Mouse (Mus musculus): ENCODE results near the gene R3hdml. TPM values are rescaled to one million over a fixed set of nuclear protein-coding genes. Genes with fewer than 3 reads are reported as not detected.
A peak's percentile ranks its signal among the peaks of the same experiment; 100 is the strongest.
"Not testable (repeated sequence)": the region's sequence is repeated elsewhere in the genome, so short reads cannot be mapped to it uniquely, and the experiment has no call there.

Gene R3hdml
- polyA plus RNA-seq, 1 experiment from 2014 or later = 0.20 TPM

GRCm38 (mm10) chr2:163459380-163459779 is 32.7 kb upstream of the R3hdml start:
- no peak for ATAC-seq
- no peak overlapping the region for H3K4me3 ChIP-seq (ENCODE audit: low read length)
- H3K27me3 ChIP-seq (replicated peaks; ENCODE audit: control insufficient read depth, insufficient read depth, low read length) = peaks cover 2% of the 10 kb centered on the region; the same call in 1 of the 2 replicates
- H3K4me1 ChIP-seq (ENCODE audit: control insufficient read depth, insufficient read depth, low read length) = no peaks in the 10 kb centered on the region
- 42% methylated on average over 10 of the region's 10 CpGs for WGBS
- no peaks in the 10 kb centered on the region for H3K9me3 ChIP-seq (ENCODE audit: control insufficient read depth, low read length)
- no peaks in the 10 kb centered on the region for H3K36me3 ChIP-seq (ENCODE audit: control insufficient read depth, insufficient read depth, low read length)
- H3K27ac ChIP-seq (ENCODE audit: low read length) = no peak overlapping the region
- H3K9ac ChIP-seq (ENCODE audit: low read depth, low read length) = no peak overlapping the region
- H3K4me2 ChIP-seq (ENCODE audit: low read depth, low read length) = no peak overlapping the region

- no peak overlapping the region for H3K9ac ChIP-seq (ENCODE audit: low read depth, low read length)
- WGBS = 88% methylated on average over 8 of the region's 8 CpGs
- no peaks in the 10 kb centered on the region for H3K9me3 ChIP-seq (ENCODE audit: control insufficient read depth, low read length)
- no peak overlapping the region for H3K4me3 ChIP-seq (ENCODE audit: low read length)
- H3K27ac ChIP-seq (ENCODE audit: low read length) = no peak overlapping the region
- H3K4me2 ChIP-seq (ENCODE audit: low read depth, low read length) = no peak overlapping the region
- no peaks in the 10 kb centered on the region for H3K4me1 ChIP-seq (ENCODE audit: control insufficient read depth, insufficient read depth, low read length)
- H3K27me3 ChIP-seq (replicated peaks; ENCODE audit: control insufficient read depth, insufficient read depth, low read length) = peaks cover 2% of the 10 kb centered on the region; the same call in 1 of the 2 replicates
- no peaks in the 10 kb centered on the region for H3K36me3 ChIP-seq (ENCODE audit: control insufficient read depth, insufficient read depth, low read length)
- ATAC-seq = no peak
These were observed 31.5 kb upstream of the R3hdml start for GRCm38 (mm10) chr2:163460622-163461021.

GRCm38 (mm10) chr2:163461307-163461706 is 30.8 kb upstream of the R3hdml start:
- not testable (repeated sequence) for H3K4me3 ChIP-seq (ENCODE audit: low read length); H3K27me3 ChIP-seq (replicated peaks; ENCODE audit: control insufficient read depth, insufficient read depth, low read length); H3K27ac ChIP-seq (ENCODE audit: low read length); H3K4me1 ChIP-seq (ENCODE audit: control insufficient read depth, insufficient read depth, low read length); H3K9ac ChIP-seq (ENCODE audit: low read depth, low read length); H3K4me2 ChIP-seq (ENCODE audit: low read depth, low read length); ATAC-seq; H3K9me3 ChIP-seq (ENCODE audit: control insufficient read depth, low read length); H3K36me3 ChIP-seq (ENCODE audit: control insufficient read depth, insufficient read depth, low read length)
- WGBS = 92% methylated on average over 9 of the region's 9 CpGs

- Histone ChIP-seq H3K27me3 (replicated peaks; ENCODE audit: control insufficient read depth, insufficient read depth, low read length) (peaks cover 2% of the 10 kb centered on the region; the same call in 1 of the 2 replicates), H3K4me2 (ENCODE audit: low read depth, low read length) (no peak overlapping the region), H3K27ac (ENCODE audit: low read length) (no peak overlapping the region), H3K9ac (ENCODE audit: low read depth, low read length) (no peak overlapping the region), H3K36me3 (ENCODE audit: control insufficient read depth, insufficient read depth, low read length) (no peaks in the 10 kb centered on the region), H3K4me3 (ENCODE audit: low read length) (no peak overlapping the region), H3K4me1 (ENCODE audit: control insufficient read depth, insufficient read depth, low read length) (no peaks in the 10 kb centered on the region), H3K9me3 (ENCODE audit: control insufficient read depth, low read length) (no peaks in the 10 kb centered on the region)
- 59% methylated on average over 5 of the region's 5 CpGs for WGBS
- ATAC-seq = no peak; the same call in 1 of the 2 replicates
These were observed 29.7 kb upstream of the R3hdml start for GRCm38 (mm10) chr2:163462386-163462785.

- H3K36me3 ChIP-seq (ENCODE audit: control insufficient read depth, insufficient read depth, low read length) = no peaks in the 10 kb centered on the region
- H3K4me1 ChIP-seq (ENCODE audit: control insufficient read depth, insufficient read depth, low read length) = no peaks in the 10 kb centered on the region
- no peak overlapping the region for H3K9ac ChIP-seq (ENCODE audit: low read depth, low read length)
- ATAC-seq = no peak
- no peaks in the 10 kb centered on the region for H3K9me3 ChIP-seq (ENCODE audit: control insufficient read depth, low read length)
- no peak overlapping the region for H3K4me2 ChIP-seq (ENCODE audit: low read depth, low read length)
- peaks cover 2% of the 10 kb centered on the region; the same call in 1 of the 2 replicates for H3K27me3 ChIP-seq (replicated peaks; ENCODE audit: control insufficient read depth, insufficient read depth, low read length)
- 70% methylated on average over 11 of the region's 11 CpGs for WGBS
- no peak overlapping the region for H3K27ac ChIP-seq (ENCODE audit: low read length)
- no peak overlapping the region for H3K4me3 ChIP-seq (ENCODE audit: low read length)
These were observed 29.3 kb upstream of the R3hdml start for GRCm38 (mm10) chr2:163462801-163463200.

- H3K36me3 ChIP-seq (ENCODE audit: control insufficient read depth, insufficient read depth, low read length) = no peaks in the 10 kb centered on the region
- H3K9ac ChIP-seq (ENCODE audit: low read depth, low read length) = no peak overlapping the region
- no peak overlapping the region for H3K27ac ChIP-seq (ENCODE audit: low read length)
- H3K4me1 ChIP-seq (ENCODE audit: control insufficient read depth, insufficient read depth, low read length) = no peaks in the 10 kb centered on the region
- no peaks in the 10 kb centered on the region for H3K9me3 ChIP-seq (ENCODE audit: control insufficient read depth, low read length)
- no peak overlapping the region for H3K4me3 ChIP-seq (ENCODE audit: low read length)
- H3K4me2 ChIP-seq (ENCODE audit: low read depth, low read length) = no peak overlapping the region
- ATAC-seq = no peak
- peaks cover 2% of the 10 kb centered on the region; the same call in 1 of the 2 replicates for H3K27me3 ChIP-seq (replicated peaks; ENCODE audit: control insufficient read depth, insufficient read depth, low read length)
- WGBS = 49% methylated on average over 10 of the region's 10 CpGs
These were observed 28.8 kb upstream of the R3hdml start for GRCm38 (mm10) chr2:163463251-163463769.

- Histone ChIP-seq H3K9me3 (ENCODE audit: control insufficient read depth, low read length) (no peaks in the 10 kb centered on the region), H3K4me2 (ENCODE audit: low read depth, low read length) (no peak overlapping the region), H3K4me3 (ENCODE audit: low read length) (no peak overlapping the region), H3K9ac (ENCODE audit: low read depth, low read length) (no peak overlapping the region), H3K27me3 (replicated peaks; ENCODE audit: control insufficient read depth, insufficient read depth, low read length) (peaks cover 2% of the 10 kb centered on the region; the same call in 1 of the 2 replicates), H3K36me3 (ENCODE audit: control insufficient read depth, insufficient read depth, low read length) (peaks cover 4% of the 10 kb centered on the region; the same call in 1 of the 2 replicates), H3K4me1 (ENCODE audit: control insufficient read depth, insufficient read depth, low read length) (no peaks in the 10 kb centered on the region), H3K27ac (ENCODE audit: low read length) (no peak overlapping the region)
- ATAC-seq = no peak
- 72% methylated on average over 4 of the region's 4 CpGs for WGBS
These were observed 28.1 kb upstream of the R3hdml start for GRCm38 (mm10) chr2:163463998-163464397.

GRCm38 (mm10) chr2:163464562-163464961 is 27.6 kb upstream of the R3hdml start:
- Histone ChIP-seq H3K9me3 (ENCODE audit: control insufficient read depth, low read length) (no peaks in the 10 kb centered on the region), H3K4me3 (ENCODE audit: low read length) (no peak overlapping the region), H3K27ac (ENCODE audit: low read length) (no peak overlapping the region), H3K9ac (ENCODE audit: low read depth, low read length) (no peak overlapping the region), H3K27me3 (replicated peaks; ENCODE audit: control insufficient read depth, insufficient read depth, low read length) (no peaks in the 10 kb centered on the region), H3K4me1 (ENCODE audit: control insufficient read depth, insufficient read depth, low read length) (no peaks in the 10 kb centered on the region), H3K4me2 (ENCODE audit: low read depth, low read length) (no peak overlapping the region), H3K36me3 (ENCODE audit: control insufficient read depth, insufficient read depth, low read length) (peaks cover 6% of the 10 kb centered on the region)
- ATAC-seq = no peak
- WGBS = 67% methylated on average over 6 of the region's 6 CpGs

GRCm38 (mm10) chr2:163466771-163467170 is 25.3 kb upstream of the R3hdml start:
- no peak overlapping the region for H3K9ac ChIP-seq (ENCODE audit: low read depth, low read length)
- WGBS = 51% methylated on average over 8 of the region's 8 CpGs
- 0 out of 2 replicates have a peak, but pooled peaks have one; percentile 49 for ATAC-seq
- no peak overlapping the region for H3K4me2 ChIP-seq (ENCODE audit: low read depth, low read length)
- no peak overlapping the region for H3K27ac ChIP-seq (ENCODE audit: low read length)
- H3K9me3 ChIP-seq (ENCODE audit: control insufficient read depth, low read length) = no peaks in the 10 kb centered on the region
- H3K27me3 ChIP-seq (replicated peaks; ENCODE audit: control insufficient read depth, insufficient read depth, low read length) = no peaks in the 10 kb centered on the region
- H3K4me1 ChIP-seq (ENCODE audit: control insufficient read depth, insufficient read depth, low read length) = peaks cover 8% of the 10 kb centered on the region
- no peak overlapping the region for H3K4me3 ChIP-seq (ENCODE audit: low read length)
- peaks cover 6% of the 10 kb centered on the region for H3K36me3 ChIP-seq (ENCODE audit: control insufficient read depth, insufficient read depth, low read length)

GRCm38 (mm10) chr2:163467585-163467984 is 24.5 kb upstream of the R3hdml start:
- H3K4me1 ChIP-seq (ENCODE audit: control insufficient read depth, insufficient read depth, low read length) = peaks cover 9% of the 10 kb centered on the region
- H3K27me3 ChIP-seq (replicated peaks; ENCODE audit: control insufficient read depth, insufficient read depth, low read length) = no peaks in the 10 kb centered on the region
- H3K4me2 ChIP-seq (ENCODE audit: low read depth, low read length) = no peak overlapping the region
- 91% methylated on average over 6 of the region's 6 CpGs for WGBS
- no peaks in the 10 kb centered on the region for H3K9me3 ChIP-seq (ENCODE audit: control insufficient read depth, low read length)
- H3K36me3 ChIP-seq (ENCODE audit: control insufficient read depth, insufficient read depth, low read length) = peaks cover 6% of the 10 kb centered on the region
- no peak overlapping the region for H3K27ac ChIP-seq (ENCODE audit: low read length)
- no peak overlapping the region for H3K9ac ChIP-seq (ENCODE audit: low read depth, low read length)
- ATAC-seq = no peak
- H3K4me3 ChIP-seq (ENCODE audit: low read length) = no peak overlapping the region
